Mouse (Mus musculus): ENCODE data around the gene Atp5e.

DNA sequence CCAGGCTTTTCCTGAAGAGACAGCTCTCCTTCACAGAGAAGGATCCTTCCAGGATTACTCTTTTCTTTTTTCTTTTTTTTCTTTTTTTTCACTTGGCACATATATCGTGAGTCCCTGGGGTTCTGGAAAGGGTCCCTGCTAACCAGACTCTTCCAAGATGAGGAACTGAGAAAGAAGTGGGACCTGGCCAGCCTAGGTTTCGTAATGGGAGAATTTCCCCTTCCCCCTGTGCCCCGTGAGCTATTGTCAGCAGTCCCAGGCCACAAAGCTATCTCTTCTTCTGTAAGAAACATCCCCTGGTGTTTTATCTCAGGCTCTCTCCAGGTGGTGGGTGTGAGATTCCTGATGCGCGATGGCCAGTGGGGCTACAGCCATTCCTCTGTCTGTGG is 24.5 kb downstream of the Atp5e start:
- TF ChIP-seq CTCF (IDR thresholded peaks at IDR 0.05) (no peak), POLR2A (IDR thresholded peaks at IDR 0.05; ENCODE audit: insufficient read depth, low read depth, low read length) (no peak), EP300 (IDR thresholded peaks at IDR 0.05; ENCODE audit: insufficient read depth, low read depth, low read length) (no peak)

Data from heart, adult 2 months (tissue).